Mouse (Mus musculus) MEL (cell line): ENCODE measurements around the gene Soga3. TPM values are rescaled to one million over a fixed set of nuclear protein-coding genes. Genes with fewer than 3 reads are reported as not detected.

Source experiments
- DNase-seq: peaks from one replicate; pipeline ENCODE4 v3.0.0; 2011; ENCODE audit warnings: low read depth, low spot score
- H3K27ac ChIP-seq: 2 replicates; pipeline ENCODE4 v1.5.1; 2012; ENCODE audit warnings: low read depth, mild to moderate bottlenecking, control low read depth, low read length, moderate library complexity; ENCODE audit not compliant: control insufficient read depth
- H3K27me3 ChIP-seq, 2 experiments: fragments of 150-350 bp in 1 of 2; sonication (generic) in 1 of 2; 2 replicates each; pipeline ENCODE4 v1.6.1; 2012; ENCODE audit warnings: low read length in 2 of 2, mild to moderate bottlenecking in 2 of 2, improper control_type of control experiment in 1 of 2, moderate library complexity in 1 of 2; ENCODE audit not compliant: insufficient read depth in 2 of 2, control insufficient read depth in 1 of 2
- H3K36me3 ChIP-seq, 2 experiments: 2 replicates each; pipeline ENCODE4 v1.6.1; 2012 to 2014; ENCODE audit warnings: low read length in 2 of 2, improper control_type of control experiment in 1 of 2, inconsistent platforms in 1 of 2, mild to moderate bottlenecking in 1 of 2; ENCODE audit not compliant: insufficient read depth in 2 of 2, control insufficient read depth in 1 of 2
- H3K4me1 ChIP-seq, 2 experiments: fragments of 150-350 bp in 1 of 2; sonication (generic) in 1 of 2; 2 replicates each; pipeline ENCODE4 v1.6.1; 2012; ENCODE audit warnings: low read length in 2 of 2, improper control_type of control experiment in 1 of 2, mild to moderate bottlenecking in 1 of 2; ENCODE audit not compliant: insufficient read depth in 2 of 2, control insufficient read depth in 1 of 2
- H3K4me3 ChIP-seq, 2 experiments: fragments of 150-350 bp in 1 of 2; sonication (generic) in 1 of 2; 2 replicates each; pipeline ENCODE4 v1.5.1; 2012; ENCODE audit warnings: low read depth in 2 of 2, low read length in 2 of 2, mild to moderate bottlenecking in 2 of 2, moderate library complexity in 2 of 2, control low read depth in 1 of 2, improper control_type of control experiment in 1 of 2; ENCODE audit not compliant: control insufficient read depth in 1 of 2, insufficient read depth in 1 of 2
- H3K79me2 ChIP-seq: 2 replicates; pipeline ENCODE4 v1.6.1; 2012; ENCODE audit warnings: mild to moderate bottlenecking, low read length, moderate library complexity; ENCODE audit not compliant: control insufficient read depth, poor library complexity, insufficient read depth
- H3K9ac ChIP-seq: 2 replicates; pipeline ENCODE4 v1.6.1; 2012; ENCODE audit warnings: low read depth, mild to moderate bottlenecking, control low read depth, low read length, moderate library complexity; ENCODE audit not compliant: control insufficient read depth, poor library complexity, severe bottlenecking
- H3K9me3 ChIP-seq: fragments of 150-350 bp; sonication (generic); replicated peaks from 2 replicates; pipeline ENCODE4 v1.6.1; 2012; ENCODE audit warnings: mild to moderate bottlenecking, low read length, improper control_type of control experiment, moderate library complexity; ENCODE audit not compliant: insufficient read depth
- BHLHE40 ChIP-seq: IDR thresholded peaks from 2 replicates; pipeline ENCODE4 v1.6.1; 2012; ENCODE audit warnings: low read depth, mild to moderate bottlenecking, inconsistent platforms, low read length, improper control_type of control experiment, borderline replicate concordance
- CHD1 ChIP-seq: IDR thresholded peaks from 2 replicates; pipeline ENCODE4 v1.6.1; 2012; ENCODE audit warnings: low read depth, mild to moderate bottlenecking, inconsistent platforms, low read length, improper control_type of control experiment
- E2F4 ChIP-seq: IDR thresholded peaks from 2 replicates; pipeline ENCODE4 v1.6.1; 2011; ENCODE audit warnings: low read depth, low read length, improper control_type of control experiment, borderline replicate concordance
- JUND ChIP-seq: IDR thresholded peaks from 2 replicates; pipeline ENCODE4 v1.6.1; 2011; ENCODE audit warnings: low read depth, mild to moderate bottlenecking, improper control_type of control experiment, low read length
- KAT2A ChIP-seq: conservative IDR thresholded peaks from 2 replicates; pipeline ENCODE4 v1.6.1; 2012; ENCODE audit warnings: low read depth, low read length, improper control_type of control experiment, inconsistent platforms
- MYB ChIP-seq: IDR thresholded peaks from 2 replicates; pipeline ENCODE4 v1.6.1; 2011; ENCODE audit warnings: mild to moderate bottlenecking, low read depth, low read length, improper control_type of control experiment
- MYC ChIP-seq: IDR thresholded peaks from 2 replicates; pipeline ENCODE4 v1.6.1; 2011; ENCODE audit warnings: low read depth, mild to moderate bottlenecking, low read length, improper control_type of control experiment, moderate library complexity
- NRF1 ChIP-seq: IDR thresholded peaks from 2 replicates; pipeline ENCODE4 v1.6.1; 2014; ENCODE audit warnings: low read depth, mild to moderate bottlenecking, inconsistent platforms, low read length, improper control_type of control experiment, moderate library complexity; ENCODE audit not compliant: poor library complexity, insufficient read depth, severe bottlenecking
- RAD21 ChIP-seq: IDR thresholded peaks from 2 replicates; pipeline ENCODE4 v1.6.1; 2011; ENCODE audit warnings: mild to moderate bottlenecking, low read depth, low read length, improper control_type of control experiment
- TAL1 ChIP-seq: IDR thresholded peaks from 2 replicates; pipeline ENCODE4 v1.6.1; 2012; ENCODE audit warnings: mild to moderate bottlenecking, inconsistent platforms, low read length, moderate library complexity, mixed read lengths
- TBP ChIP-seq: IDR thresholded peaks from 2 replicates; pipeline ENCODE4 v1.8.0; 2011; ENCODE audit warnings: low read depth, low read length, improper control_type of control experiment
- TCF12 ChIP-seq: IDR thresholded peaks from 2 replicates; pipeline ENCODE4 v1.6.1; 2014; ENCODE audit warnings: low read depth, mild to moderate bottlenecking, inconsistent platforms, low read length, improper control_type of control experiment, moderate library complexity
- USF1 ChIP-seq: IDR thresholded peaks from 2 replicates; pipeline ENCODE4 v1.6.1; 2014; ENCODE audit warnings: low read depth, mild to moderate bottlenecking, inconsistent platforms, low read length, improper control_type of control experiment, moderate library complexity
- ZKSCAN1 ChIP-seq: IDR thresholded peaks from 2 replicates; pipeline ENCODE4 v1.6.1; 2012; ENCODE audit warnings: low read depth, mild to moderate bottlenecking, inconsistent platforms, low read length, improper control_type of control experiment, moderate library complexity
- ZMIZ1 ChIP-seq: IDR thresholded peaks from 2 replicates; pipeline ENCODE4 v1.6.1; 2012; ENCODE audit warnings: low read depth, mild to moderate bottlenecking, inconsistent platforms, low read length, improper control_type of control experiment, moderate library complexity
- polyA plus RNA-seq, 2 experiments: library from polyadenylated mRNA; stranded (reverse) in 1 of 2; unstranded in 1 of 2; fragments of >175 nt in 1 of 2; fragments of >200 nt in 1 of 2; gene quantifications; 2 replicates each; pipeline versions ENCODE4 v1.2.1 to v1.2.4; 2012; ENCODE audit warnings: low replicate concordance in 2 of 2, low read depth in 1 of 2; ENCODE audit not compliant: insufficient read length in 2 of 2, insufficient read depth in 1 of 2, missing spikeins in 1 of 2
- total RNA-seq: library from RNA; depleted of rRNA; stranded (reverse); fragments of 300-350 nt; gene quantifications from 2 replicates; pipeline ENCODE4 v1.2.3, GENCODE M21; 2012

Gene Soga3
- total and polyA plus RNA-seq, 3 experiments = not detected

DNA sequence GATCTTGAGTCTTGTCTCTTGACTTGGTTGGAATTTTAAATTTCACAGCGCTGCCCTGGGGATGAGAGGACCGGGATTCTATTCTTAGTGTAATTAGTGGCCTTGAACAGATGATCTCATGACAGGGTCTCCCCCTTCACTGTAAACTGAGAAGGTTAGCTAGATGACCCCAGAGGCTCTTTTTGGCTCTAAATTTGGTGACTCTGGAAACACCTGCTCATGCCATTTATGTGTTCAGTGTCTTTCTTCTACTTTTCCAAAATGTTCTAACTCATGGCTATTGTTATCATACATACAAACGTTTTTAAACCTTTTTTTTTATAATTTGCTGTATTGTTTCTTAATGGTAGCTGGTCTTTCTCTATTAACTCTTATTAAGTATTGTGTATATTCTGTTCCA is 65.1 kb downstream of the Soga3 start:
- Histone ChIP-seq H3K27ac (no peak overlapping the region), H3K9ac (no peak overlapping the region), H3K79me2 (no peaks in the 10 kb centered on the region), H3K9me3 (no peaks in the 10 kb centered on the region), H3K27me3 (no peaks in the 10 kb centered on the region), H3K4me1 (no peaks in the 10 kb centered on the region), H3K4me3 (no peak overlapping the region), H3K36me3 (no peaks in the 10 kb centered on the region)
- TF ChIP-seq JUND = no peak
- TF ChIP-seq CHD1 = no peak
- TF ChIP-seq MYB = no peak
- no peak for TF ChIP-seq E2F4
- TF ChIP-seq USF1 = no peak
- no peak for TF ChIP-seq NRF1
- TF ChIP-seq RAD21 = no peak
- TF ChIP-seq TCF12 = no peak
- TF ChIP-seq TBP = no peak
- TF ChIP-seq ZMIZ1 = no peak
- TF ChIP-seq BHLHE40 = no peak
- no peak for DNase-seq

DNA sequence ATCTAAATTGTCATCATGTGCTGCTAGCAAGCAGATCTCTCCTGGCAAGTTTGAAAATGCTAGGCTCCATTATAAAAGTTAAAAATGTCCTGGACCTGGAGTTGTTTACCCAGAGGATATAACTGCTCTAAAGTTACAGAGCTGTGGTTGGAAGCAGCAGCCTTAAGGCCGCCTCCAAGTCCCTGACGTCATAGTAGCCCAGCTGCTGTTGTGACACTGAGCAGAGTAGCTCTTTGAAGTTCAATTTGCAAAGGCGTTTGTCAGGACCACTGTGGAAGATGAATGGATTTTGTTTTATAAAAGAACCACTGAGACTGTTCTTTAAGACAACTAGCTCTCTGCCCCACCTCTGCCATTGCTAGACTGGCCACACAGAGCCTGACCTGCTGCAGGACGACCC is 67.8 kb downstream of the Soga3 start, which contains the start of gene 9330159F19Rik:
TSS of gene 9330159F19Rik (plus strand) at position 154 of the 400 bp plus-strand sequence.
- H3K27ac ChIP-seq = no peak within 1 kb of the TSS
- no peak within 1 kb of the TSS for H3K4me3 ChIP-seq
- no peaks in the 10 kb centered on the region for H3K79me2 ChIP-seq
- H3K4me1 ChIP-seq = no peaks in the 10 kb centered on the region
- DNase-seq = no peak
- H3K9me3 ChIP-seq = no peaks in the 10 kb centered on the region
- H3K36me3 ChIP-seq = no peaks in the 10 kb centered on the region
- H3K27me3 ChIP-seq = no peaks in the 10 kb centered on the region
- no peak within 1 kb of the TSS for H3K9ac ChIP-seq
- TF ChIP-seq ZKSCAN1 = no peak
- no peak for TF ChIP-seq ZMIZ1
- no peak for TF ChIP-seq KAT2A
- no peak for TF ChIP-seq TBP
- TF ChIP-seq TAL1 = no peak
- TF ChIP-seq MYC = no peak

DNA sequence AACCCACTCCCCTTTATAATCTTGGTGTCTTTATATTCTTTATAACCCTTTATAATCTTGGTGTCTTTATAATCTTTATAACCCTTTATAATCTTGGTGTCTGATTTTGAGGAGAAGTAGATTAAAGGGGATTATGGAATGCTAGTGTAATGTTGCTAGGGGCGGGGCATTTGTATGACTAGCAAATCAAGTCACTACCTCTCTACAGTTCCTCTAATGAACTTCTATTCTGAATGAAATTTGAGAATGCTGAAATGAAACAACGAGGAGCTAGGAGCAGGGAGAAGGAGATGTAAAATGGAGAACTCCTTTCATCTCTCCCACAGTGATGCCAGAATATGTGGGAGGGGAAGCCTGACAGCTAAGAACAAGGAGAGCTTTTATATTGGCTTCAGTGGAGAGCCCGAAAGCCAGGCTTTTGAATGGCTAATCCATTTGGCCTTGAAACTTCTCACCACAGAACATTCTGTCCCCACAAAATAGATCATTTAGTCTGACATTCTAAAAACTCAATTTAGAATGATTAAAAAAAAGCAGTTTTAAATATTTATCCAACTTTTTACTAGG is 70.0 kb downstream of the Soga3 start:
- Histone ChIP-seq H3K4me3 (no peak overlapping the region), H3K27me3 (no peaks in the 10 kb centered on the region), H3K36me3 (no peaks in the 10 kb centered on the region), H3K9ac (no peak overlapping the region), H3K79me2 (no peaks in the 10 kb centered on the region), H3K4me1 (no peaks in the 10 kb centered on the region)
- no peak for DNase-seq
- no peak for TF ChIP-seq BHLHE40
- TF ChIP-seq TCF12 = no peak
- TF ChIP-seq, all 39 proteins: peak for 0
- no peaks in the 10 kb centered on the region for H3K9me3 ChIP-seq
- no peak overlapping the region for H3K27ac ChIP-seq
